Mouse (Mus musculus) thymus, postnatal 25 days (tissue): ENCODE results near the gene Mxd1.

ENCODE experiments used
- DNase-seq: peaks from one replicate; pipeline ENCODE4 v3.0.0; 2022

Gene Mxd1

DNA sequence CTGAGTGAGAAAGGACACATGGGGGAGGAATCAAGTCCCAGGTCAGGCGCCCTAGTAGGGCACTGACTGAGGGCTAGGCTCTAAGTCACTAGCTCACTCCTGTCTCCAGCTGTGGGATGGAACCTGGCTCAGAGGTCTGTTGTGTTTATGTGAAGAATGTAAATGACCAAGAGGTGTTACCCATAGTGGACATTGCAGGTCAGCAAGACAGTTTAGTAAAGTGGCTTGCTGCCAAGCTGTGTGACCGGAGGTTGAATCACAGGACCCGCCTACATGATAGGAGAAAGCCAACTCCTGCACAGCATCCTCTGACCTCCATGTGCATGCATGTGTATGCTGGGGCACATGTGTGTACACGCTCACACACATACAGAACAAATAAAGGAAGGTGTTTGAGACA is 23.4 kb downstream of the Mxd1 start:
- DNase-seq = no peak

DNA sequence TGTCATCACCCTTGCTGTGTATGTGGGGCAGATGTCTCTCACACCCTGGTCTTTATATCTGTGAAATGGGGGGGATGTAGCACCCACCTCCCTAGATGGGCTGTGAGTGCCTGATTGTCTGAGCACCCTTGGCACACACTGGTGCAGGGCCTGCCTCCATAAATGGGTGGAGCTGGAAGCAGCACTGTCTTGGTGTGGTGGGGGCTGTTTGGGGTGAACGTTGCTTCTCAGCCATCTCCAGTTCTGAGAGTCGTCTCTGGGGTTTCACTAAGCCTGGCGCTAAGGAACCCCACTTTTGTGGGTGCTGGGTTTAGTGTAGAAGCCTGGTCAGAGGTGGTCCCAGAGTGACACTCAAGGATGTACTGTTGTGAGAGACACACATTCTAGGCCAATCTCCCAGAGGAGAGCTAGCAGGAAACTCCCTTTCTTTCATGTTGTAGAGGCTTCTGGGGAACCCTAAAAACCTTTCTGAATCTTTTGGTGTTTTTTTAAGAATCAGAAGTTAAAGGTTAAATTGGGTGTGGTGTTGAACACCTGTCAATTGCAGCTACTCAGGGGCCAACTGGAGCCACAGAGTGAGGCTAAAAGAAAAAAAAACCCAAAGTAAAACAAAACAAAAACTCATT is 24.1 kb downstream of the Mxd1 start:
- peak; percentile 25 for DNase-seq

DNA sequence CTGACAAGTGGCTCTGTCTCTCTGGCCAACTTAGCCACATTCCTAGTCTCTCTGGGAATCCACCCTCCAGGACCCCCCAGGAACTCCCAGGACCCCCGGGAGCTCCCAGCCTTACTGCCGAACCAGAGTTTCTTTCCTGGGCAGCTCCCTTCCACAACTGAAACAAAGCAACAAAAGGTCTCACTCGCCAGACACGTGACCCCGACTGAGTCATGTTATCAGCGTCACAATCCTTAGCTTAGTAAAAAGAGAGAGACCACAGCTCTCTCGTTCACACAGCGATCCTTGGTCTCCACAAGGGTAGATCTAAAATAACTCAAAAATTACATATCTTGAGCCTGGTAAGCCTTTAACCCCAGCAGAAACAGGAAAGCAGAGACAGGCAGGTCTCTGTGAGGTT is 27.2 kb downstream of the Mxd1 start:
- no peak for DNase-seq

DNA sequence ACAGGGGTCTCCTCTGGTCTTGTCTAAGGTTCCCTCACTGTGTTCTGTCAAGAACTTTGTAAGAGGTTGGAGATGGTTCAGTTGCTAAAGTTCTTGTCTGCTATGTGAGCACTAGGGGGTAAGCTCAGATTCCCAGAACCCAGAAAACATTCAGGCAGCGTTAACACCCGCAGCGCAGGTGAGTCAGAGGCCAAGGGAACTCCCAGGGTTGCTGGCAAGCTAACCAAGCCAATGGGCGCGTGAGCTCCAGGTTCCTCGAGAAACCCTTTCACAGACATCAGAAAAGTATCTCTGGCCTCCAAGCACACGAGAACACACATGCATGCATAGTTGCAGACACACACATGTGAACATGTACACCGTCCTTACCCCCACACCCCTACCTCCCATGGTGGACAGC is 28.2 kb downstream of the Mxd1 start:
- DNase-seq = no peak

DNA sequence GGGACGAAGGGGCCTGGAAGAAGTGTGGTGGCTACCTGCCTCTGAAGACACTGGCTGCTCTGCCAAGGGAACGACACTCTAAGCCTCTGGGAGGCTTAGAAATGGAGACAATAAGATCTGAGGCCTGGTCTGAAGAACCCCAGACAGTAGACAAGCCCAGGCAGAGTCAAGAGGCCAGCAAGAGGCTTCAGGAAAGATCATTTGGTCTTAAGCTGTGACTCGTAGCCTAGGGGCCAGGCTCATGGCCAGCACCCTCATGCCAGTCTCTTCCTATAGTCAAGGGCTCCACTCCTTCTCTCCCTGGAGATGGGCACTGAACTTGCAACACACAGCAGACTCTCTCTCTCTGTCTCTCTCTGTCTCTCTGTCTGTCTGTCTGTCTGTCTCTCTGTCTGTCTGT is 28.8 kb downstream of the Mxd1 start:
- DNase-seq = no peak

DNA sequence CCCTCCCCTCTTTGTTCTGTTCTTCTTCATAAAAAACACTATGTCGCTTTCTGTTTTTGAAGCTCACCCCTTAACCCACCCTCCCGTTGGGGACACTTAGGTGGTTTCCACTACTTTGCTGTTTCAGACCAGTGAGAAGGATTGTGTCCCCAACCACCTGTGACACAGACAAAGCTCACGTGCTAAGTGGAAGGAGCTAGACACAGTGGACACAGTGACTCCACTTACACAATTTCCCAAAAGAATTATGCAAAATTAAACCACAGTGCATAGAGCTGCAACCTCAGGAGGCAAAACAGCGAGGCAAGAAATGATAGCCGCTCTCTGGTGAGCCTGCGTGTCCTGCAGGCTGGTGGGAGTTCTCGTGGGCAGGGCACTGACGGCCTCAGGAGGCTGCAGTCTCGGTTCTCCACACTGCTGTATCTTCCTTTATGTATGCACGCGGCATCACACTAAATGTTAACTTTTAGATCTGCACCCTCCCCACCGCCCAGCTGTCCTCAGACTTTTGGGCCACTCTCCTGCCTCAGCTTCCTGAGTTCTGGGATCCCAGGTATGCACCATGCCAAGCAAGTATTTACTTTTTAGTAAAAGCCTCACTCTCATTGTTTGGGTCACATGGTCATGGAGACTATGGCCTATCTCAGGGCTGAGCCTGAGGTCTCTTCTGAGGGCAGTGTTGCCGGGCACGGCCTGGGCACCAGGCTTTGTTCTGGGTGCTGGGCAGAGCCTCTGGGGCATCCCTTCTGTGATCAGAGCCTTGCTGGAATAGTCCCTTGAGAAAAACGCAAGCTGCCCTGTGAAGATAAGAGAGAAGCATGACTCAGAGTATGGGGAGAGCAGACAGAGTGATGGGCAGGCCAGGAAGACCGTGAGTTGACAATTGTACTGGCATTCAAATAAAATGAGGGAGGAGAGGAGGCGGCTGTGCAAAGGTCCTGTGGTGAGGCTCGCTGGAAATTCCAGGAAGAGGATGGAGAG is 29.5 kb downstream of the Mxd1 start:
- DNase-seq = no peak

DNA sequence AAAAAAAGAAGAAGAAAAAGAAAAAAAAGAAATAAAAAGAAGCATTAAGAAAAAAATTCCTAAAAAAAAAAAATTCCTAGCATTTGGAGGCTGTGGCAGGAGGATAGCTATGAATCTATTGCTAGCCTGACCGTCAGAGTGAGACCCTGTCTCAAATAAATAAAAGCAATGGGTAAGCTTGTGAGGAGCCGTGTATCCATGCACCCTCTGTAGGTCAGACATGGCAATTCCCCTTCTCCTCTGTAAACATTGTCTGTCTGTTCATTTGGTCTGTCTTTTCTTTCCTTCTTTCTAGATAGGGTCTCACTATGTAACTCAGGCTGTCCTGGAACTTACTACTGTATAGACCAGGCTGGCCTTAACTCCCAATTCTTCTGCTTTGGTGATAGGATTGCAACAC is 30.5 kb downstream of the Mxd1 start:
- no peak for DNase-seq

DNA sequence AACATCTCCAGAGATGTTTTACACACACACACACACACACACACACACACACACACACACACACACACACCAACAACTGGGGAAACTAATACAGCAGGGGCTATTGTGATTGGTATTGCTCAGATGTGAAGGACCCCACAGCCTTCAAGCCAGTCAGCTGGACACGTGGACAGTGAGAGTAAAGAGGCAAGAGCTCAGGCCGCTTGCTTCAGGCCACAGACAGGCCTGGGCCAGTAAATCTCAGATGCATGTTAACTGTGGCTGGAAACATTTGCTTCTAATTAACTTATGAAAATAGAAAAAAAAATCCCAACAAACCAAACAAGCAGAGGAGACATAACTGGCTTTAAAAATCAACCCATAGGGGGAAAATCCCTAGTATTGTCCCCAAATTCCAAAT is 31.1 kb downstream of the Mxd1 start:
- DNase-seq = no peak

DNA sequence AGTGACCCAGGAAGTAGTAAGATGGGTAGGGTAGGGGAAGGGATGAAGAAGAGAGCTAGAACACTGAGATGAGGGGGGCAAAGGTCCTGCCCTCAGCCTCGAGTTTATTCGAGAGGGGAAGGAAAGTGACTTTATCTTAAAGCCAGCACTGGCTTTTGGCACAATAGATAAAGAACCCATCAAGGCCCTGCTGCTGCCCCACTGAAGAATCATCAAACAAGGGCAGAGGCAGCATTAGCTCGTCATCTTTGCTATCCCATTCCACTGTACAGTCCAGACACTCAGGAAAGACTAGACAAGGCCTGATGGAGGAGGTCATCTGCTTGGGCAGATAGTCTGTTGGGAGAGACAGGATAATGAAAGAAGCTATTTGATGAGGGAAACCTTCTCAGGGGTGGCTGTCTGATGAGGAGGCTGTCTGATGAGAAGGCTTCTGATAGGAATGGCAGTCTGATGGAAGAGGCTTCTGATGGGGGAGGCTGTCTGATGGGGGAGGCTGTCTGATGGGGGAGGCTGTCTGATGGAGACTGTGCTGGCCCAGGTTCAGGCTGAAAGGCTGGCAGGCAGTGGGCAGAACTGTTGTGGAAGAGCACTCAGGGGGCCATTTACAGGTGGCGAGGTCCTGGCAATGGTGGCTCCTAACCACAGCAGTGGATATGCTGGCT is 31.7 kb downstream of the Mxd1 start:
- DNase-seq = no peak

DNA sequence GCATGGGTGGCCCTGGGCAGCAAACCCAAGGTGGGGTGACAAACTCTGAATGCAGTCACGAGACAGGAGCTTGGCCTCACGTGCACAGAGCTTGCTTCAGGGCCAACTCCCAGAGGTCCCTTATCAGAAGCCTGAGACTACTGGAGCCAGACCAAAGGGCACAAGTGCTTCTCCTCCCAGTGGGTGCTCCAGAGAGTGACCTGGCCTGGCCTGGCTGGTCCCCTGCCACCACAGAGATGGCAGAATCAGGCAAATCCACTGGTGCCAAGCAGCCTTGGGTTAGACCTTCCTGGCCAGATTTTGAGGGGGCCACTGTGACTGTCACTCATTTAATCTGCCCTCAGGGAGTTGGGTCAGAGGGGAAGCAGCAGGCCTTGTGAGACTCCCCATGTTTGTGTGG is 32.5 kb downstream of the Mxd1 start:
- DNase-seq = no peak

DNA sequence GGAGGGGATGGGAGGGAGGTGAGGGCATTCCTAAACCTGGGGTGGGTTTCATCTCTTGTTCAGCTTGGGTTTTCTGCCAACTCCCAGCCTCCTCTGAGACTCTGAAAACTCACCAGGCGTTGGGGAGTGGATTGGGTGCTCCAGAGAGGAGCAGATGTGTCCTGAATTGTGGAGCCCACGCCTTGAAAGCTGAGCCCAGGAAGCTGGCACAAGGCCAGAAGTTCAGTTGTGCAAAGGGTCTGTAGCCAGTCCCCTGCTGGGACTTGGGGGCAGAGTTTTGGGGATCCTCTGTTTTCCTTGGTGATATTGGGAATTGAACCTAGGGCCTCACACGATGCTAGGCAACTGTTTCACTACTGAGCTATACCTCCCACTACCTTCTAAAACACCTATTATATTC is 38.8 kb downstream of the Mxd1 start:
- no peak for DNase-seq

DNA sequence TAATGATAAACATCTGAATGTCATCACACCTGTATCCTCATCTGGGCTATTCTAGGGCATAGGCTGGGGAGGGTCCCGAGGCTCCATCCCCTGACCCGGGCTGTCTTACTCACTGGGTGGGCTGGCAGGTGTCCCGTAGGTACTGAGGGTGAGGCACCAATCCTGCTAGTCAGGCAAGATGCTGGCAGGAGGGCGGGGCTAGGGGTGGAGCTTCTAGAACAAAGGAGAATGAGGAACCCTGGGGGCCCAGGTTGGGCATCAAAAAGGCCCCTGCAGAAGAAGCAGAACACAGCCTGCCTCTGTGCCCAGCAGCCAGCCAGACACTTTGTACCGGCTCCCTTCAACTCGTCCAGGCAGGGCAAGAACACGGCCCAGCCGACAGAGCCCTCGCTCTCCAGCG is 41.0 kb downstream of the Mxd1 start, which contains the start of gene Asprv1:
Gene Asprv1 (plus strand): TSS at position 219 of the 400 bp plus-strand sequence.
- peak; percentile 40 for DNase-seq

DNA sequence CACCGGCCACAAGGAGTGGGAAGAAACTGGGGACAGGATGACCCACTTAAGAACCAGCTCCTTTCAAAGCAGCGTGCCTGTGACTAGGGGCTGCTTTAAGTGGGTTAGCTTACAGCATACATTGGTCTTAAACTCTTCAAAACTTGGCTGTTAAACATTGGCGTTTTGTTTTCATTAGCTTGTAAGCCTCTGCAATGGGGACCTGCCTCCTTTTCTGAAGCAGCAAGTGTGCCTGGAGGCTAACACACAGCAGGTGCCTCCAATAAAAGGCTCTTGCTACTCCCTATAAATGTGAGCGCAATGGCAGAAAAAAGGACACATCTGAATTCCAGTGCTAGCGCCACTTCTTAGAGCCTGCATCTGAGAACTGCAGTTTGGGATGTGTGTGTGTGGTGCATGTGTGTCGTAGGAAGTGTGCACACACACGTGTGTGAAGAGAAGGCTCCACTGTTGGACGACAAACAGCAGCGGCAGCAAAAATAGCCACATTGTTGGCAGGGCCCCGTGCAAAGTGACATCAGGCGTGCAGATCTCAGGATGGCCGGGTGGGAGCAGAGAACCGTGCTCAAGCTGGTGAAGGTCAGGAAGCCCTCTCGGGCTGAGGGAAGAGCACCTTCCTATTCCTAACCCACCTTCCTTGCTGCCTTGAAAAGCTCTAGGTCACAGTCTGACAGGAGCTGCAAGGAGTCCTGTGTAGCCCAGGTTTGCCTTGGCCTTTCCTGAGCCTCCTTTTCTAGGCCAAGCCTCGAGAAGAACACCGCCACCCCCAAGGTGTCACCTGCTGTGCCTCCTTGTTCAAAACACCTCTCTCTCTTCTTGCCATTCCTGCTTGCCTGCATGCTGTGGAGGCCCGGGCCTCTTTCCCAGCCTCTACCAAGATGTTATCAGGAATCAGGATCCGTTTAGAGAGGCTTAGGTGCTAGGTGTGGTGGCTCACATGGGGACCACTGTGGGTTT is 44.6 kb downstream of the Mxd1 start:
- no peak for DNase-seq

DNA sequence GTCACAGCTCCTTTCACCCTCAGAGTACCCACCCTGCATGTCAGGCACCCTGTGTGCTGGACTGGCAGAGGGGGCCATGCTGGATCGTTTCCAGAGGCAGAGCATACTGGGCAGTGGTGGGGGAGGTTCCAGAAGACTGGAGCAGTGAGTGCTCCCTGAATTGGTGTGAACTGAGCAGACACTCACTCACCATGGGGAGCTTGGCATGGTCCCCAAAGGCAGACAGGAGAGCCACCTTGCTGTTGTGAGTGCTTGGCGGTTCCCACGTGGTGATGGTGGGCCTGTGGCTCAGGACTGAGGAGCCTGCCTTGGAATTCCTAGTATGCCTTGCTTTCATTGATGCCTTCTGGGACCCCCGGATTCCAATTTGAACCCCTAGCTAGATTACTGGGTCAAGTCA is 45.8 kb downstream of the Mxd1 start:
- DNase-seq = no peak

DNA sequence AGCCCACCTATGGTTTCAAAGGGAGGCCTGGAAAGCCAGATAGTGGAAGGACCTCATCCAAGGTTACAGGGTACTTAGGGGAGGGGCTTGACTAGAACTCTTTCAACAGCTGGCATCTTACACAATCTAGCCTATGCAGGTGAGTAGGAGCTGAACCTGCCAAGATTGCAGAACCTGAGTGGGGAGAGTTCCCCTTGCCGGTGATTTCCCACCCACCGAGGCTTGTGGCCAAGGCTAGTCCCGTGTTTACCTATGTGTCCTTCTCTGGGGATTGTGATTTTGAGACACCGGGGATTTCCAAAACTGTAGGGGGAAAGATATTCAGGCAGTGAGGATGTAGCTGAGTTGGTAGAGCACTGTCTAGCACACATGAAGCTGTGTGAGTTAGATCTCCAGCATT is 53.7 kb downstream of the Mxd1 start:
- DNase-seq = no peak

DNA sequence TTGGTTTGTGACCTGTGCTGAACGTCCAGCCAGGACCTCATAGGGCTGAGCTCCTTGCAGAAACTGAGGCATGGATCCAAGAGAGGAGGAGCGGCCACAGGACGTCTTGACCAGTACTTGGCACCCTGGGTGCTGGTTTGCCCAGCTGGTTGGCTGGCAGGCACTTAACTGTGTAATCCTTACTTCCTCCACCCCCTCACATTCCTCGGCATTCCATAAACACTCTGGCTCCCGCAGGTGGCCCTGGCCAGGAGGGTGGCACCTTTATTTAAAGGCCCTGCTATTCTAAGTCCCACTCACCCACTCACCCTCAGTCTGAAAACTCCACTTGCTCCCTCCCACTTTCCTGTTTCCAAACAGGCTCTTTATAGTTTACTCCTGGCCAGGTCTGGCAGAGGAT is 58.2 kb downstream of the Mxd1 start:
- no peak for DNase-seq

DNA sequence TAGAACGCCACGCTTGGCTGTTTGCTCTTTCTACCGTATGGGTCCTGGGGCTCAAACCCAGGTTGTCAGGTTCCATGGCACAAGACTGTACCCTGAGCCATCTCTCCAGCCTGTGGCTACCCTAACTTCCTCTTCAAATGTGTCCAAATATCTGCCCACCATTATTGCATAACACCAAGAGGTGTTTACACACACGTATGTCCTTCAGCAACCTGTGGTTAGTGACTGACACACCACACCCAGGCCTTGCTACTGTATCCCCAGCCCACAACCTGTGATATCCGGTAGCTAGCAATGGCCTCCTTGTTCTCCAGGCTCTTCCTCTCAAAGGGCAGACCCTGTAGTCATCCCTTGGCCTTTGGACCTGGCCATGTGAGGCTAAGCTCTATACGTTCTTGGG is 59.7 kb downstream of the Mxd1 start:
- DNase-seq = no peak

DNA sequence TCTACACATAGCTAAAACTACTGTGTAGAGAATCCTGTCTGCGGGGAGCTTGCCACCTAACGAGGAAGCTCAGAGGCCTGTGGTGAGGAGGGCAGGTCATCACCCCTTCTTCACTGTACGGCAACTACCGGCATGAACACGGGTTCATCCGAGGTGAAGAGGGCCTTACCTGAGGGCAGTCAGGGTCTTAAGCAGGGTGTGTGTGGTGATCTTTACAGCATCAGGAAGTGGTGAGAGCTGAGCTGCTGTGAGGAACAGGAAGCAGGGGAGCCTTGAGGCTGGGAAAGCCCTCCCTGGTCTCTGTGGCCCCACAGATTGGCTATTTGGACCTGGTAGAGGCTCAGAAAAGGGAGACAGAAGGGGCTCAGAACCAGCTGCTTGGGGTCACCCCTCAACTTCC is 61.5 kb downstream of the Mxd1 start:
- DNase-seq = peak; percentile 63

DNA sequence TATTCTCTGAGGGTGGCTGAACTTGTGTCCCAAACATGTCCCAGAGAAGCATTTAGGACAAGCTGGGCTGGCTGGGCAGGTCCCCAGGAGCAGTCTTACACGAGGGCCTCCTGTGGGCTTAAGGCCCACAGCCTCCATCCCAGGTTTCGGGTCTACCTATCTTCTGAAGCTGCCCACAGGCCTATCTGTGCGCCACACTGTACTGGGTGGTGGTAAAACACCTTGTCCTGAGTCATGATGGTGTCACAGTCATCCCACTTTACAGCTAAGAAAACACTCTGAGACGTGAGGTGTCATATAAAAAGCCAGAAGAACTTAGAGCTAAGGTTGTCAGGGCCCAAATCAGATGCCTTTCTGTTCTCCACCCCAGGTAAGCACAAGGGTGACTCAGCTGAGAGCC is 62.7 kb downstream of the Mxd1 start:
- DNase-seq = no peak

DNA sequence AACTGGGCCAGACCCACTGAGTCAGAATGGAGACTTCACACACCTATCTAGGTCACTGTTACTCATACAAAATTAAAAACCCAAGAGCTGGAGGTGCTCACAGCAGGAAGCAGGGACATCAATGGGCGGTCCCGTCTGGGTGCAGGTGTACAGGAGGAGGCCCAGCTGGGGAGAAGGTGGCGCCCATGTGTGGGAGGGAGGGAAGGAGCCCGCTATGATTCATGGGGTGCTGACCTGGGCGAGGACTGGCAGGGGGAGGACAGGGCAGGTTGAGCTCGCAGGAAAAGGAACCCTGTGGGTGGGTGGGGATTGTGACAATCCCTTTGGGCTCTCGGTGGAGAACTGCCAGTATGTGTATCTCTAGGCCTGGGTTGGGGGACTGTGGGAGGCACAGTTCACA is 63.7 kb downstream of the Mxd1 start:
- peak; percentile 71 for DNase-seq

DNA sequence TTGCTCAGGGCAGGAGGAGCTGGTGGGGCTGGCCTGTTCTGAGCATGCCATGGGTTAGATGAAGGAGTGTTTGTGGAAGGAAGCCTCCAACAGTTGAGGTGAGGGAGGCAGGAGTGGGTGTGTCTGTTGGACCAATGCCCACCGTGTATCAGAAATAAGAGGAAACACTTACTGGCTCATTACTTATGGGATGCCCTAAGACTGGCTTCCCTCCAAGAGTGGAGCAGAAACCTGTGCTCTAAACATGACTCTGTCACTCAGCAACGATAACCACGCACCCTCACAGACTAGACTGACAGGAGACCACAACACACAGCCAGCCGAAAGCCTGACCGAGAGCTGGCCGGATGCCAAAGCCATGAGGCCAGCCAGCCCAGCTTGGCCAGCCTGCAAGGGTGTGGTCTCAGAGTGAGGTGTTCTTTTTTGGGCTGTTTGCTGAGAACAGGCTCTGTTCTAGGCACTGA is 69.0 kb downstream of the Mxd1 start:
- peak; percentile 18 for DNase-seq

DNA sequence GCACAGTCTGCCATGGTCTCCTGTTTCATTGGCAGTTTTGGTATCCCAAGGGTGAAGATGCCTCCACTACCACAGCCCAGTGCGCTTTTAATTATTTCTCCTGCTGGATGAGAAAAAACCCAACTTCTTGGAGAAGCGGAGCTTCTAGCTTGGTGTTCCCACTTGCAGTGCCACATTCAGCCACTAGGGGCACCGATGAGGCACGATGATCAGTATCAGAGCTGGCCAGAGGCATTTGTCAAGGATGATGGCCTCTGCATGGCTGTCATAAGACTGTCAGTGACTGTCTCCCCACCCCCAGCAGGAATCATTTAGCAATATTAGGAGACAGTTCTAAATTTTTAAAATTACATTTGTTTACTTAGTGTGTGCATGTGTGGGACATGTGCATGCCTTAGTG is 69.8 kb downstream of the Mxd1 start:
- DNase-seq = peak; percentile 77
